In the genomic region with DNA sequence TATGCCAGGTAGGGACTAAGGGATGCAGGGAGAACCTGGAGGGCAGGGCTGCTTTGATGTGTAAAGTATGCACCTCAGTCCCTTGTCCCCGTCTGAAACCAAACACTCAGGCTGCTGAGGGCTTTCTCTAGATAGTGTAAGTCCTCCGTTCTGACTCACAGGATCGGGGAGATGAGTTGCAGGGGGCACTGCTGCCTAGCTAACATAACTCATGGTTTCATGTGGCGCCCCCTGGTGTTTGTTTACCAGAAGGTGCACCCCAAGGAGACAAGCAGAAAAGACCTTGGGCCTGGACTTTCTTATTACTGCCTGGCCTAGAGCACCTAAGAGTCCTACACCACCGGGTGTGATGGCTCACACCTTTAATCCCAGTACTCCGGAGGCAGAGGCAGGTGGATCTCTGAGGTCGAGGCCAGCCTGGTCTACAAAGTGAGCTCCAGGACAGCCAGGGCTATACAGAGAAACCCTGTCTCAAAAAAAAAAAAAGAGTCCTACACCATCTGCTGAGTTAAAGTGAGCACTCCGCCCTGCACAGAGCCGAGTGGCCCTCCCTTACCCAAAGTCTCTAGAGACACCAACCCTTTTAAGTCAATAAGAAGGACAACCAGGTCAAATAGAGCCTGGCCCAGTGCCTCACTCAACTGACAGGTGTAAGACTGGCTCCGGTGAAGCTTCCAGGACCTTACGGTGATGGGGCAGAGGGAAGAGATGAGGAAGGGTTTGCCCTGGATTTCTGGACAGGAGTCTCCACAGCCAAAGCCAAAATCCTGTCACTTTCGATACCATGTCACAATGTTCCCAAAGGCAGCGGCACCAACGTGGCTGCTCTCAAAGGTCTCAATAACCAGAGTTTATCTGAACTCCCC, we compare ENCODE assay signal across 1 mouse cellular context.
TF ChIP-seq lines count a peak whose summit lies in the region.

No protein-coding gene starts in this region.

TF ChIP-seq in MEL, 35 proteins besides CTCF, POLR2A, EP300 and RAD21:
- TF ChIP-seq SMC3 (IDR thresholded peaks at IDR 0.05; ENCODE audit: low read depth, low read length) (peak; percentile 55), MXI1 (IDR thresholded peaks at IDR 0.05; ENCODE audit: low read depth, low read length) (peak; percentile 58; the same call in 1 of the 2 replicates), CHD2 (IDR thresholded peaks at IDR 0.05; ENCODE audit: low read length) (no peak), TAL1 (IDR thresholded peaks at IDR 0.05; ENCODE audit: low read length) (no peak), MAX (IDR thresholded peaks at IDR 0.05; ENCODE audit: low read length) (0 out of 2 replicates have a peak, but pooled peaks have one; percentile 31), JUND (IDR thresholded peaks at IDR 0.05; ENCODE audit: low read depth, low read length) (0 out of 2 replicates have a peak, but pooled peaks have one; percentile 39), SIN3A (IDR thresholded peaks at IDR 0.05; ENCODE audit: low read length) (peak; percentile 43; the same call in 1 of the 2 replicates), BHLHE40 (IDR thresholded peaks at IDR 0.05; ENCODE audit: borderline replicate concordance, low read depth, low read length) (0 out of 2 replicates have a peak, but pooled peaks have one; percentile 12), HCFC1 (IDR thresholded peaks at IDR 0.05; ENCODE audit: low read depth, low read length) (0 out of 2 replicates have a peak, but pooled peaks have one; percentile 18), MYC (IDR thresholded peaks at IDR 0.05; ENCODE audit: low read depth, low read length) (peak; percentile 64; the same call in 1 of the 2 replicates), E2F4 (IDR thresholded peaks at IDR 0.05; ENCODE audit: borderline replicate concordance, low read depth, low read length) (no peak)
